Mouse (Mus musculus) liver, embryonic 11.5 days (tissue): Measurements from ENCODE around the gene Insm2. TPM values are rescaled to one million over a fixed set of nuclear protein-coding genes. Genes with fewer than 3 reads are reported as not detected.

Source experiments
- ATAC-seq: fragments of 200-750 bp; cut with Nextera tagmentation; replicated peaks from 2 replicates; pipeline ENCODE4 v1.8.0; 2017; ENCODE audit warnings: moderate number of reproducible peaks, mild to moderate bottlenecking, moderate TSS enrichment, moderate library complexity; ENCODE audit not compliant: low FRiP score
- DNase-seq: peaks from one replicate; pipeline ENCODE4 v3.0.0-alpha.2; 2017; ENCODE audit warnings: low spot score
- H3K27ac ChIP-seq: fragments of 300-500 bp; sonication (generic); 2 replicates; pipeline ENCODE4 v1.5.1; 2014; ENCODE audit warnings: mild to moderate bottlenecking, low read depth, low read length, control low read depth
- H3K27me3 ChIP-seq: fragments of 300-500 bp; sonication (generic); replicated peaks from 2 replicates; pipeline ENCODE4 v1.6.1; 2014; ENCODE audit warnings: low read length, mixed read lengths; ENCODE audit not compliant: control insufficient read depth, insufficient read depth
- H3K36me3 ChIP-seq: fragments of 300-500 bp; sonication (generic); 2 replicates; pipeline ENCODE4 v1.6.1; 2014; ENCODE audit warnings: mild to moderate bottlenecking, low read length, moderate library complexity, mixed read lengths; ENCODE audit not compliant: control insufficient read depth, insufficient read depth
- H3K4me1 ChIP-seq: fragments of 300-500 bp; sonication (generic); replicated peaks from 2 replicates; pipeline ENCODE4 v1.6.1; 2014; ENCODE audit warnings: low read length, mixed read lengths; ENCODE audit not compliant: control insufficient read depth, insufficient read depth
- H3K4me2 ChIP-seq: fragments of 300-500 bp; sonication (generic); 2 replicates; pipeline ENCODE4 v1.6.1; 2014; ENCODE audit warnings: mild to moderate bottlenecking, control low read depth, moderate library complexity
- H3K4me3 ChIP-seq: fragments of 300-500 bp; sonication (generic); 2 replicates; pipeline ENCODE4 v1.5.1; 2014; ENCODE audit warnings: low read depth, low read length, control low read depth
- H3K9ac ChIP-seq: fragments of 300-500 bp; sonication (generic); 2 replicates; pipeline ENCODE4 v1.6.1; 2014; ENCODE audit warnings: low read depth, low read length, control low read depth
- H3K9me3 ChIP-seq: fragments of 300-500 bp; sonication (generic); 2 replicates; pipeline ENCODE4 v1.6.1; 2016; ENCODE audit warnings: low read length, inconsistent platforms, mixed read lengths; ENCODE audit not compliant: control insufficient read depth
- WGBS: fragments of 180-500 bp; shearing (Covaris S2); extraction: QIAGEN DNeasy Blood & Tissue Kit; methylation state at CpG from one replicate; pipeline ENCODE4 v1.1.7; 2014; 5-methylcytosine and 5-hydroxymethylcytosine counted together
- polyA plus RNA-seq: library from polyadenylated mRNA; unstranded; fragments of >200 nt; fragmentation: Nextera tagmentation; extraction: Ambion mirVana; gene quantifications from 2 replicates; pipeline ENCODE4 v1.2.1, GENCODE M21; 2014

Gene Insm2
- polyA plus RNA-seq, 1 experiment from 2014 or later = 0.05 TPM

GRCm38 (mm10) chr12:55565867-55566266 is 33.4 kb upstream of the Insm2 start:
- Histone ChIP-seq H3K4me1 (no peaks in the 10 kb centered on the region), H3K27ac (no peak overlapping the region), H3K27me3 (no peaks in the 10 kb centered on the region), H3K4me2 (no peak overlapping the region), H3K36me3 (no peaks in the 10 kb centered on the region), H3K9ac (no peak overlapping the region), H3K9me3 (no peaks in the 10 kb centered on the region), H3K4me3 (no peak overlapping the region)
- ATAC-seq (no peak), DNase-seq (no peak)
- WGBS = 75% methylated on average over 9 of the region's 9 CpGs

- DNase-seq (no peak), ATAC-seq (no peak)
- no peak overlapping the region for H3K27ac ChIP-seq
- H3K9me3 ChIP-seq = no peaks in the 10 kb centered on the region
- H3K4me2 ChIP-seq = no peak overlapping the region
- no peaks in the 10 kb centered on the region for H3K36me3 ChIP-seq
- WGBS = 81% methylated on average over 5 of the region's 5 CpGs
- H3K27me3 ChIP-seq = no peaks in the 10 kb centered on the region
- no peaks in the 10 kb centered on the region for H3K4me1 ChIP-seq
- no peak overlapping the region for H3K4me3 ChIP-seq
- no peak overlapping the region for H3K9ac ChIP-seq
These were observed 32.4 kb upstream of the Insm2 start for GRCm38 (mm10) chr12:55566837-55567236.

- 83% methylated on average over 3 of the region's 3 CpGs for WGBS
- Histone ChIP-seq H3K4me2 (no peak overlapping the region), H3K4me3 (no peak overlapping the region), H3K9me3 (no peaks in the 10 kb centered on the region), H3K9ac (no peak overlapping the region), H3K27ac (no peak overlapping the region), H3K4me1 (no peaks in the 10 kb centered on the region), H3K27me3 (no peaks in the 10 kb centered on the region), H3K36me3 (no peaks in the 10 kb centered on the region)
- DNase-seq (no peak), ATAC-seq (no peak)
These were observed 30.8 kb upstream of the Insm2 start for GRCm38 (mm10) chr12:55568466-55568865.

DNA sequence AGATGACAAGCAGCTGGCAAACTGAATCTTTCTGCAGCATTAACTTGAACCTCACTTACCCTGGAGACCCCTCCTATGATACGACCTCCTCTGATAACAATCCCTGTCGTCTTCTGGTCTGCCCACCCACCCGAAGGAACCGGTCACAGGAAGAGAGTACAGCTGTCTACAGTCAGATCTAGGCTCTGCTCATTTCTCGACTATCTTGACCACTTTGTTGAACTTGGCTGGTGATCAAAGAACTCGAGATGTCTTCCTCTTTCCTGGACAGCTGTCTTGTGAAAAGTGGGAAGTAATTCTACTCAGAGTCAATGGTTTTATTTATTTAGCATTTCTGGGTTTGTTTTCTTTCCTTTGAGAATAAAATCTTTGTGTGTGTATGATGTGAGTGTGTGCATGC is 29.6 kb upstream of the Insm2 start:
- Histone ChIP-seq H3K4me1 (no peaks in the 10 kb centered on the region), H3K4me3 (no peak overlapping the region), H3K27ac (no peak overlapping the region), H3K4me2 (no peak overlapping the region), H3K9me3 (no peaks in the 10 kb centered on the region), H3K9ac (no peak overlapping the region), H3K27me3 (no peaks in the 10 kb centered on the region), H3K36me3 (no peaks in the 10 kb centered on the region)
- ATAC-seq (no peak), DNase-seq (no peak)
- WGBS = 40% methylated on average over 6 of the region's 6 CpGs

GRCm38 (mm10) chr12:55570646-55571045 is 28.6 kb upstream of the Insm2 start:
- no peak for ATAC-seq
- H3K27me3 ChIP-seq = no peaks in the 10 kb centered on the region
- no peaks in the 10 kb centered on the region for H3K9me3 ChIP-seq
- WGBS = 81% methylated on average over 9 of the region's 9 CpGs
- no peak overlapping the region for H3K4me2 ChIP-seq
- H3K36me3 ChIP-seq = no peaks in the 10 kb centered on the region
- no peak overlapping the region for H3K4me3 ChIP-seq
- no peak for DNase-seq
- H3K4me1 ChIP-seq = no peaks in the 10 kb centered on the region
- H3K27ac ChIP-seq = no peak overlapping the region
- H3K9ac ChIP-seq = no peak overlapping the region

DNA sequence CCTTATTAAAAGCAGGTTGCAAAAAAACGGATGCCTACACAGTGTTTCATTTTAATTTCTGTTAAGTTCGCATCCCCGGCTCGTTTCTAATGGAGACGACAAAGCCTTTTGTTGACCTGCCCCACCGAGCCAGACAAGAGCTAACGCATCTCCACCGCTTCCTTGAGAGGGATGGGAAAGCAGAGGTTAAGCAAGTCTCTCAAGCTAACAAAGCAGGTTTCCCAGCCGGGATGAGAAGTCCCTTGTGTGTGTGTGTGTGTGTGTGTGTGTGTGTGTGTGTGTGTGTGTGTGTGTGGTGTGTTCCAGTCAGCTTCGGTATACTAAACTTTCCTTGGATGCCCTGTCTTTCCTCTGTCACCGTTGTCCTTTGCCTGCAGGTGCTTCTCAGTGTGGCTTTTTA is 28.0 kb upstream of the Insm2 start:
- no peak overlapping the region for H3K4me2 ChIP-seq
- ATAC-seq (no peak), DNase-seq (no peak)
- 80% methylated on average over 11 of the region's 11 CpGs for WGBS
- H3K4me3 ChIP-seq = no peak overlapping the region
- no peaks in the 10 kb centered on the region for H3K27me3 ChIP-seq
- no peak overlapping the region for H3K9ac ChIP-seq
- H3K36me3 ChIP-seq = no peaks in the 10 kb centered on the region
- no peaks in the 10 kb centered on the region for H3K4me1 ChIP-seq
- no peak overlapping the region for H3K27ac ChIP-seq
- H3K9me3 ChIP-seq = no peaks in the 10 kb centered on the region

GRCm38 (mm10) chr12:55571661-55572060 is 27.6 kb upstream of the Insm2 start:
- Histone ChIP-seq H3K27ac (no peak overlapping the region), H3K4me3 (no peak overlapping the region), H3K27me3 (no peaks in the 10 kb centered on the region), H3K4me2 (no peak overlapping the region), H3K36me3 (no peaks in the 10 kb centered on the region), H3K9me3 (no peaks in the 10 kb centered on the region), H3K4me1 (no peaks in the 10 kb centered on the region), H3K9ac (no peak overlapping the region)
- DNase-seq = no peak
- WGBS = 83% methylated on average over 10 of the region's 10 CpGs
- ATAC-seq = no peak

- H3K9me3 ChIP-seq = no peaks in the 10 kb centered on the region
- no peaks in the 10 kb centered on the region for H3K36me3 ChIP-seq
- ATAC-seq (no peak), DNase-seq (no peak)
- H3K27me3 ChIP-seq = no peaks in the 10 kb centered on the region
- H3K9ac ChIP-seq = no peak overlapping the region
- H3K4me2 ChIP-seq = no peak overlapping the region
- no peaks in the 10 kb centered on the region for H3K4me1 ChIP-seq
- H3K4me3 ChIP-seq = no peak overlapping the region
- no peak overlapping the region for H3K27ac ChIP-seq
These were observed 26.1 kb upstream of the Insm2 start for GRCm38 (mm10) chr12:55573089-55573488.

GRCm38 (mm10) chr12:55573794-55574193 is 25.4 kb upstream of the Insm2 start:
- no peak overlapping the region for H3K4me2 ChIP-seq

More at GRCm38 (mm10) chr12:55573794-55574193, 25.4 kb upstream of the Insm2 start:
- no peaks in the 10 kb centered on the region for H3K4me1 ChIP-seq
- H3K9ac ChIP-seq = no peak overlapping the region
- H3K27me3 ChIP-seq = no peaks in the 10 kb centered on the region
- DNase-seq (no peak), ATAC-seq (0 out of 2 replicates have a peak, but pooled peaks have one; percentile 23)
- no peaks in the 10 kb centered on the region for H3K36me3 ChIP-seq
- 18% methylated on average over 6 of the region's 6 CpGs for WGBS
- H3K4me3 ChIP-seq = no peak overlapping the region
- H3K27ac ChIP-seq = no peak overlapping the region
- no peaks in the 10 kb centered on the region for H3K9me3 ChIP-seq
